Mouse (Mus musculus): ENCODE measurements around the gene Tpx2.

GRCm38 (mm10) chr2:152821023-152821422 lies 26.7 kb upstream of the Tpx2 start:
- TF ChIP-seq CTCF (conservative IDR thresholded peaks at IDR 0.05; ENCODE audit: low read length) (no peak), NANOG (IDR thresholded peaks at IDR 0.05; ENCODE audit: borderline replicate concordance, low read length) (no peak), POU5F1 (IDR thresholded peaks at IDR 0.05; ENCODE audit: borderline replicate concordance, low read length) (no peak)

Measured in E14TG2a.4 (cell line).